ENCODE assay signal across 9 mouse cellular contexts in the genomic region with DNA sequence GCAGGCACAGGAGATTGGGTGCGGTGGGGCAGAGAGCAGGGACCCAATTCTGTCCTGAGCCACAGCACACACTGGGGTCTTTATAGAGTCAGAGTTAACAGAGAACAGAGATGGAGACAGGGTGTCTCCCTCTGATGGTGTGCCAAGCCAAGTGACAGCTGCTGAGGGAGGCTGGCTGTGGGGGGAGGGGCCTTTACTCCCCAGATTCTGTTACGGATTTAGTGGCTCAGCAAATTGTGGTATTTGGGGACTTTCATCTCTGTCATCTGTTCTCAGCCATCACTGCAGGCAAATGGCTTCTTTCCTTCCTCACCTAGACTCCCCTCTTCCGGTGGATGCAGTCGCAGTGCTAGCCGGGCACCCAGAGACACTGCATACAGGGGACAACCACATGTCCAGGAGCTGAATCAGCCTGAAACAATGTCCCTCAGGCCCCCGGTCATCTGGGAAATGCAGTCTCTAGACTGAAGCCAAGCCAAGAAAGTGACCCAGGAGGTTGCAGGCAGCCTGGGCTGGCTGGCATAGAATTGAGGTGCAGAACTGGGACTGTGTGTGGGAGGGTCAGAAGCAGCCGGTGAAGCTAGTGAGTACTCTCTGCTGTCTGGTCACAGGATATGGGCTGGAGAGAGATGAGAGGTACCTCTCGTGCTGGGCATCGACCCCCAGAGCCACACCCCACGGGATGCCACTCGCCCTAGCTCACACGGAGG. TPM values are rescaled to one million over a fixed set of nuclear protein-coding genes. Genes with fewer than 3 reads are reported as not detected.
DNase-seq lines count a peak whose midpoint lies in the region; ATAC-seq lines count a peak whose summit lies in the region.
"Had no signal": no experiment of that assay in that cellular context is flagged by ENCODE, and none has a peak within 500 bp of the region (broad histone marks: within the 10 kb centered on the region; RNA-seq: fewer than 3 reads in every experiment).

No protein-coding gene starts in this region.

- H3K4me1 ChIP-seq in kidney, embryonic 15.5 days: peaks cover 20% of the 10 kb centered on the region
- H3K4me1 ChIP-seq in embryonic facial prominence, embryonic 15.5 days: peaks cover 34% of the 10 kb centered on the region
- peaks cover 44% of the 10 kb centered on the region for H3K4me1 ChIP-seq in limb, embryonic 10.5 days
- peaks cover 6% of the 10 kb centered on the region; the same call in 1 of the 2 replicates for H3K4me1 ChIP-seq in intestine, embryonic 15.5 days (replicated peaks)

- no peak overlapping the region for H3K4me3 ChIP-seq in kidney, embryonic 15.5 days (replicated peaks)
- no peak overlapping the region for H3K4me3 ChIP-seq in embryonic facial prominence, embryonic 15.5 days (replicated peaks)
- no peak overlapping the region for H3K4me3 ChIP-seq in limb, embryonic 10.5 days
- no peak overlapping the region for H3K4me3 ChIP-seq in intestine, embryonic 15.5 days (replicated peaks)

- no peaks in the 10 kb centered on the region for H3K9me3 ChIP-seq in kidney, embryonic 15.5 days (replicated peaks)
- no peaks in the 10 kb centered on the region for H3K9me3 ChIP-seq in embryonic facial prominence, embryonic 15.5 days (replicated peaks)
- H3K9me3 ChIP-seq in limb, embryonic 10.5 days (replicated peaks): no peaks in the 10 kb centered on the region
- no peaks in the 10 kb centered on the region for H3K9me3 ChIP-seq in intestine, embryonic 15.5 days

- WGBS in kidney, embryonic 15.5 days: 29% methylated on average over 12 of the region's 12 CpGs
- 27% methylated on average over 12 of the region's 12 CpGs for WGBS in embryonic facial prominence, embryonic 15.5 days
- 54% methylated on average over 12 of the region's 12 CpGs for WGBS in limb, embryonic 10.5 days
- WGBS in intestine, embryonic 15.5 days: 54% methylated on average over 12 of the region's 12 CpGs

- H3K27me3 ChIP-seq in kidney, embryonic 15.5 days: no peaks in the 10 kb centered on the region
- no peaks in the 10 kb centered on the region for H3K27me3 ChIP-seq in embryonic facial prominence, embryonic 15.5 days
- peaks cover 6% of the 10 kb centered on the region; the same call in 1 of the 2 replicates for H3K27me3 ChIP-seq in limb, embryonic 10.5 days (ENCODE audit: low read depth, poor library complexity, severe bottlenecking)
- H3K27me3 ChIP-seq in intestine, embryonic 15.5 days (replicated peaks): no peaks in the 10 kb centered on the region
- H3K27me3 ChIP-seq: Patski had no signal

- no peak for DNase-seq in kidney, postnatal 25 days
- DNase-seq in Muller cell, postnatal 12 days (ENCODE audit: inconsistent ontology term): peak; percentile 93
- no peak for DNase-seq in limb, embryonic 10.5 days (ENCODE audit: low spot score)
- peak; percentile 74 to 79 for DNase-seq in right cerebral cortex, adult 2 months (ENCODE audit: low spot score in 2 of 2)
- DNase-seq in urinary bladder, postnatal 10 days (ENCODE audit: low spot score): no peak

- H3K9ac ChIP-seq in kidney, embryonic 15.5 days: no peak overlapping the region
- no peak overlapping the region for H3K9ac ChIP-seq in embryonic facial prominence, embryonic 15.5 days
- no peak overlapping the region for H3K9ac ChIP-seq in intestine, embryonic 15.5 days

- H3K27ac ChIP-seq in kidney, embryonic 15.5 days: 0 out of 2 replicates have a peak overlapping the region, but pooled peaks have one; percentile 4
- peak overlapping the region; percentile 71 for H3K27ac ChIP-seq in embryonic facial prominence, embryonic 15.5 days (replicated peaks)
- H3K27ac ChIP-seq in limb, embryonic 10.5 days: peak overlapping the region; percentile 38; the same call in 1 of the 2 replicates
- no peak overlapping the region for H3K27ac ChIP-seq in intestine, embryonic 15.5 days

- 0 out of 2 replicates have a peak overlapping the region, but pooled peaks have one; percentile 4 for H3K4me2 ChIP-seq in kidney, embryonic 15.5 days
- no peak overlapping the region for H3K4me2 ChIP-seq in embryonic facial prominence, embryonic 15.5 days (replicated peaks)
- H3K4me2 ChIP-seq in intestine, embryonic 15.5 days (replicated peaks): no peak overlapping the region

- ATAC-seq in kidney, embryonic 15.5 days (replicated peaks; ENCODE audit: low FRiP score): peak; percentile 43
- no peak for ATAC-seq in embryonic facial prominence, embryonic 15.5 days (ENCODE audit: insufficient number of reproducible peaks, low FRiP score, low TSS enrichment, low read depth)
- ATAC-seq in intestine, embryonic 15.5 days: no peak

- no peaks in the 10 kb centered on the region for H3K36me3 ChIP-seq in kidney, embryonic 15.5 days
- H3K36me3 ChIP-seq in embryonic facial prominence, embryonic 15.5 days: no peaks in the 10 kb centered on the region
- H3K36me3 ChIP-seq in limb, embryonic 10.5 days: no peaks in the 10 kb centered on the region
- no peaks in the 10 kb centered on the region for H3K36me3 ChIP-seq in intestine, embryonic 15.5 days

RNA-seq across cellular contexts. Expression of a gene that starts 12.5 kb away (rescaled TPM):
- polyA plus RNA-seq in kidney, embryonic 15.5 days (2015; fragmentation: Nextera tagmentation; extraction: Ambion mirVana): 1.1 and 1.3 TPM in 2 replicates
- 4.5 and 5.3 TPM in 2 replicates for polyA plus RNA-seq in embryonic facial prominence, embryonic 15.5 days (2015; fragmentation: Nextera tagmentation; extraction: Ambion mirVana)
- 1.4 and 1.6 TPM in 2 replicates for polyA plus RNA-seq in limb, embryonic 10.5 days (2016; fragmentation: Nextera tagmentation; extraction: Ambion mirVana)
- 1.4 and 1.8 TPM in 2 replicates for polyA plus RNA-seq in intestine, embryonic 15.5 days (2015; fragmentation: Nextera tagmentation; extraction: Ambion mirVana)

Comparison
In these comparisons a context has a peak if more than half of its experiments do, and no peak if none do; other contexts are left out.
1. DNase-seq: peak in Muller cell, postnatal 12 days (single experiment) and right cerebral cortex, adult 2 months (2 of 2); none in kidney, postnatal 25 days (0 of 2), limb, embryonic 10.5 days (single experiment) and urinary bladder, postnatal 10 days (single experiment).